Mouse (Mus musculus): ENCODE results near the gene Ino80. TPM values are rescaled to one million over a fixed set of nuclear protein-coding genes. Genes with fewer than 3 reads are reported as not detected.

The Ino80 gene
- polyA plus RNA-seq, 1 experiment, result 8.0 TPM

DNA sequence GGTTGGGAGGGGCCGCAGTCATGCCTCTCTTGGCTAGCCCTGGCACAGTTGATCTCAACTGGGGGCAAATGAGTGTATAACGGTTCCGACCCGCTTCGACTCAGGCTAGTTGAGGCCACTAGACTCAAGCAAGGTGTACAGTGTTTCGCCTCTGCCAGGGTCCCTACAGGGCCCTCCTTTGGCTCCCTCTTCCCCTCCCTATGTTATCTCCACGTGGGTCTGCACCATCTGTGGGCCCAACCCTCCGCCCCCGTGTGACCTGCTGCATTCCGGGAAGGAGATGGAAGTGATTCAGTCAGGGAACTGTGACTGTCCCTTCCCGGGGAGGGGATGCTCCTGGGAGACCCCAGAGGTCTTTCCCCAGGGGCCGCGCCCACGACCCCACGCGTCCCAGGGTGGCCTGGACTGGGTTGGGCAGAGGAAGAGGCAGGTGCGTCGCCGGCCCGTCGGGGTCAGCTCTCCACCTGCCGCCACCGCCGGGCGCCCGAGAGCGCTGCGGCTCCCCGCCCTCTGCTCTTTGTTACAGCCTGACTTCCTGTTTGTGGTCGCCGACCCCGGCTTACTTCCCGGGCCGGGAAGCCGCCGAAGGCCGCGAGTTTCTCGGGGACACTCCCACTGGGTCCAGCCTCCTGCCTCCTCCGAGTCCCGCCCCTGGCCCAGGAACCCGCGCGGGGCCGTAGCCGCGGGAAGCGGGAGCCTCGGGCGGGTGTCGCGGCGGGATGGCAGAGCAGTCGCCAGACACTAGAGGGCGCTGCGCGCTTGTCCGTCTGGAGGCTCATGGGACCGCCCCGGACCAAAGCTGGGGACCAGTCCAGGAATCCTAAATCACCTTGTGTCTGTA lies 139.8 kb downstream of the Ino80 start:
- no peak for TF ChIP-seq GATA1 (IDR thresholded peaks at IDR 0.05; ENCODE audit: low read length)

GRCm38 (mm10) chr2:119336470-119336869 lies 141.0 kb downstream of the Ino80 start:
- no peak for TF ChIP-seq GATA1 (IDR thresholded peaks at IDR 0.05; ENCODE audit: low read length)

GRCm38 (mm10) chr2:119336002-119336401 lies 141.5 kb downstream of the Ino80 start:
- no peak for TF ChIP-seq GATA1 (IDR thresholded peaks at IDR 0.05; ENCODE audit: low read length)

DNA sequence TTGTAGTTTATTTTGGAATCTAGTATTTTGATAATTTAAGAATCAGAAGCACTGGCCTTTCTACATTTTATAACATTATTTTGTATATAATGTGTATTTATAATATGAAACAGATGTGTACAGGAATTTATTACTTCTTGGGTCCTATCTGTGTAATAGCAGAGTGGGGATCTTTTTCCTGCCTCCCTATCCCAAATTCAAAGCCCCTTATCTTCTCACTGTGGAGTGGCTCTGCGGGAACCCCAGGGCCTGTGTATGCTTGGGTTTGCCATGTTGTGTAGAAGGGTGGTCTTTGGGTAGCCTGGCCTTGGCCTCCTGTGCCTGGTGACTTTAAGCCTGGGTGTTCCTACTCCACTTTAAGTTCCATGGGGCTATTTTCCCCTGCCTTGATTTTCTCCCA lies 142.0 kb downstream of the Ino80 start:
- no peak for TF ChIP-seq GATA1 (IDR thresholded peaks at IDR 0.05; ENCODE audit: low read length)

DNA sequence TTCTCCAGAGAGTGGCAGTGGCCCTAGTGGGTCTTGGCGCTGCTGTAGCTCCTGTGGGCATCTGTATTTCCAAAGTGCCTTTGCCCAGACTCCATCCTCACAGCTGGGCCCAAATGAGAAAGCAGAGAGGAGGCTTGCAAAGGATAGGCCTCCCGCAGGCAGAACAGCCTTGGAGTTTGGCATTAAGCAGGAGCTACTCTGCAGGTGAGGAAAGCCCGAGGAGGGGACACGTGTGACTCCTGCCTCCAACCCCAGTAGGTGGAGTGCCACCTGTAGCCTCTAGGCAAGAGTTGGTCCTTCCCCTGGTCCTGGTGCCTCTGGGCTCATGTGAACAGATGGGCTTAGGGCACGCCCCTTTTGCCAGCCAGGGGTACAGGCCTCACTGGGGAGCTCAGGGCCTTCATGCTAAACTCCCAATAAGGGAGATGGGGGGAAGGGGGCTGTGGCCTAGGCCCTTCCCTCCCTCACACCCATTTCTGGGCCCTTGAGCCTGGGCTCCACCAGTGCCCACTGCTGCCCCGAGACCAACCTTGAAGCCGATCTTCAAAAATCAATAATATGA lies 142.4 kb downstream of the Ino80 start:
- no peak for TF ChIP-seq GATA1 (IDR thresholded peaks at IDR 0.05; ENCODE audit: low read length)

- TF ChIP-seq GATA1 (IDR thresholded peaks at IDR 0.05; ENCODE audit: low read length), result no peak
Measured at GRCm38 (mm10) chr2:119334135-119334534, 143.4 kb downstream of the Ino80 start.

- no peak for TF ChIP-seq GATA1 (IDR thresholded peaks at IDR 0.05; ENCODE audit: low read length)
Measured at GRCm38 (mm10) chr2:119332177-119332661, 145.3 kb downstream of the Ino80 start.

GRCm38 (mm10) chr2:119330795-119331194 lies 146.7 kb downstream of the Ino80 start:
- no peak for TF ChIP-seq GATA1 (IDR thresholded peaks at IDR 0.05; ENCODE audit: low read length)

DNA sequence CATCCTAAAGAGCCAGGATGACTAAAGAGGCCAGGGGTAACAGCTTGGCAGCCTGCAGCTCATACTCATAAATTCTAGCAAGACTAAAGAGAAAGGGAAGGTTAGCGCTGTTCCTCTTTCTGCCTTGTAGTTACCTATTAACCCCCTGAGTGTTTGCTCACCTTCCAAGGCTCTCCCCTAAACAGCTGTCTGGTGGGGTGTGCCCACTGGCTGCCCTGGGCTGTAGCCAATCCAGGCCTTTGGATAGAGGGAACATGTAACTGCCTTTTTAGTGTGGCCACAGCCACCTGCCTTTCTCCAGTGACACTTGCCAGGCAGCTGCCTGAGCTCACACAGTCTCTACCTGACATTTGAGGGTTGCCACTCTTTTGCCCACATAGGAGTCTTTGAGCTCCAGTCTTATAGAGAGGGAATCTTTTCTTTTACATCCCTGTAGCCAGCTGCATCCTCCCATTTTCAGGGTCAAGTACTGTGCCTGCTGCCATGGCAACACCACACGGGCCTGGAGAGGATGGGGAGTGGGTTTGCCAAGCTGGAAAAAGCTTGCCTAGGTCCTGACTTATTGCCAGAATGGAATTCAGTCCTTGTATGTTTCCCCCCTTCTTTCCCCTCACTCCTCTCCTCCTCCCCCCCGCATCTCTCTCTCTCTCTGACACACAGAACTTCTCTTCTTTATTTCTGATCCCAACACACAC lies 148.2 kb downstream of the Ino80 start:
- TF ChIP-seq GATA1 (IDR thresholded peaks at IDR 0.05; ENCODE audit: low read length), result no peak

DNA sequence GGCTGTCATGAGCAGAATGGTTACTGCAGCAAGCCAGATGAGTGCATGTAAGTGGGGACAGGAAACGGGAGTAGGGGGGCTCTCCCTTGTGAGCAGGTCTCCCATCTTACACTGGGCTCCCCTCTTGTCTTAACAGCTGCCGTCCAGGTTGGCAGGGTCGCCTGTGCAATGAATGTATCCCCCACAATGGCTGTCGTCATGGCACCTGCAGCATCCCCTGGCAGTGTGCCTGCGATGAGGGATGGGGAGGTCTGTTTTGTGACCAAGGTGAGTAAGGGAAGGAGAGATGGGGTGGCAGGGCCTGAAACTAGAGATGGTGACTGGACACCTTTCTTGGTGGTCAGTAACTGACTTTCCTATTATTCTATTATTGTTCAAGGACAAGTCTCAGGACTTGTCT lies 148.9 kb downstream of the Ino80 start:
- TF ChIP-seq GATA1 (IDR thresholded peaks at IDR 0.05; ENCODE audit: low read length), result no peak

- TF ChIP-seq GATA1 (IDR thresholded peaks at IDR 0.05; ENCODE audit: low read length), result no peak
Measured at GRCm38 (mm10) chr2:119327942-119328526, 149.5 kb downstream of the Ino80 start.

GRCm38 (mm10) chr2:119327102-119327480 lies 150.4 kb downstream of the Ino80 start:
- TF ChIP-seq GATA1 (IDR thresholded peaks at IDR 0.05; ENCODE audit: low read length), result no peak

- no peak for TF ChIP-seq GATA1 (IDR thresholded peaks at IDR 0.05; ENCODE audit: low read length)
Measured at GRCm38 (mm10) chr2:119326161-119327101, 151.1 kb downstream of the Ino80 start.

GRCm38 (mm10) chr2:119325568-119326143 lies 151.8 kb downstream of the Ino80 start, which contains the start of gene Dll4:
Dll4 (plus strand) TSS chr2:119325784.
- no peak for TF ChIP-seq GATA1 (IDR thresholded peaks at IDR 0.05; ENCODE audit: low read length)

All from G1E-ER4 (cell line).